Mouse (Mus musculus) ES-Bruce4 (cell line): ENCODE results near the gene Col5a1. TPM values are rescaled to one million over a fixed set of nuclear protein-coding genes. Genes with fewer than 3 reads are reported as not detected.

Experiments used
- H3K27ac ChIP-seq: 2 replicates; pipeline ENCODE4 v1.5.1; 2012; ENCODE audit warnings: low read length, inconsistent platforms; ENCODE audit not compliant: insufficient read depth
- H3K27me3 ChIP-seq: 2 replicates; pipeline ENCODE4 v1.6.1; 2012; ENCODE audit warnings: mild to moderate bottlenecking, low read length, inconsistent platforms; ENCODE audit not compliant: control insufficient read depth, poor library complexity, insufficient read depth, severe bottlenecking
- H3K36me3 ChIP-seq: 2 replicates; pipeline ENCODE4 v1.6.1; 2012; ENCODE audit warnings: inconsistent platforms, mild to moderate bottlenecking, low read length, moderate library complexity; ENCODE audit not compliant: control insufficient read depth, poor library complexity, insufficient read depth, severe bottlenecking
- H3K4me1 ChIP-seq: one replicate; pipeline ENCODE4 v1.8.1; 2011; ENCODE audit warnings: low read length; ENCODE audit not compliant: control insufficient read depth, insufficient read depth
- H3K4me3 ChIP-seq: 2 replicates; pipeline ENCODE4 v1.5.1; 2011; ENCODE audit warnings: low read depth, mild to moderate bottlenecking, low read length
- H3K9ac ChIP-seq: 2 replicates; pipeline ENCODE4 v1.6.1; 2012; ENCODE audit warnings: low read depth, mild to moderate bottlenecking, inconsistent platforms; ENCODE audit not compliant: poor library complexity, severe bottlenecking
- H3K9me3 ChIP-seq: replicated peaks from 2 replicates; pipeline ENCODE4 v1.6.1; 2012; ENCODE audit warnings: mild to moderate bottlenecking, low read length, inconsistent platforms; ENCODE audit not compliant: control insufficient read depth, poor library complexity, insufficient read depth, severe bottlenecking
- CTCF ChIP-seq: IDR thresholded peaks from one replicate; pipeline ENCODE4 v1.8.1; 2011; ENCODE audit warnings: low read depth, low read length
- EP300 ChIP-seq: IDR thresholded peaks from 2 replicates; pipeline ENCODE4 v1.6.1; 2011; ENCODE audit warnings: low read depth, low read length; ENCODE audit not compliant: insufficient read depth
- POLR2A ChIP-seq: IDR thresholded peaks from one replicate; pipeline ENCODE4 v1.8.1; 2011; ENCODE audit warnings: low read length; ENCODE audit not compliant: insufficient read depth
- polyA plus RNA-seq: library from polyadenylated mRNA; stranded (reverse); fragments of >200 nt; gene quantifications from 2 replicates; pipeline ENCODE4 v1.2.4, GENCODE M21; 2011; ENCODE audit warnings: low read depth; ENCODE audit not compliant: missing spikeins, insufficient read depth, insufficient read length

The Col5a1 gene
- polyA plus RNA-seq, 1 experiment, result 19.3 TPM

DNA sequence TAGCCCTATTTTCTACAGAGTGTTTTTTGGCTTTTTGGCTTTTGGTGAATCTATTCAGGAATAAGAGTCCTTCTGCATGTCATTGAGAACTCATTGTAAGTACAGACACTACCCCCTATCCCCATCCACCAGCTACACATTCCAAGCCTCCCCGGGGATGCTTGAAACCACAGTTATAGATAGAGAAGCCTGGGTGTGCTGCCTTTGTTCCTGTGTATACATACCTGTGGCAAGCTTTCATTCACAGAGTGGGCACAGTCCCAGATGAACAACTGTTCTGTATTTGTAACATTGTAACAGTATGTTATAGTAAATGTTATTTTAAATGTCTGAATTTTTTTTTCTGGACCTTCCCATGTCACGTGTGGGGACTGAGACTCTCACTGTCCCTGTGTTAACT lies 19.2 kb downstream of the Col5a1 start:
- no peak overlapping the region for H3K4me3 ChIP-seq
- H3K27me3 ChIP-seq, result no peaks in the 10 kb centered on the region
- TF ChIP-seq POLR2A, result no peak
- no peak for TF ChIP-seq EP300
- no peak for TF ChIP-seq CTCF
- no peaks in the 10 kb centered on the region for H3K4me1 ChIP-seq
- no peak overlapping the region for H3K9ac ChIP-seq
- no peak overlapping the region for H3K27ac ChIP-seq
- no peaks in the 10 kb centered on the region for H3K36me3 ChIP-seq
- H3K9me3 ChIP-seq, result no peaks in the 10 kb centered on the region

GRCm38 (mm10) chr2:27910501-27910900 lies 24.3 kb downstream of the Col5a1 start:
- H3K27me3 ChIP-seq, result no peaks in the 10 kb centered on the region
- H3K36me3 ChIP-seq, result no peaks in the 10 kb centered on the region
- TF ChIP-seq POLR2A, result no peak
- TF ChIP-seq EP300, result no peak
- TF ChIP-seq CTCF, result no peak
- H3K27ac ChIP-seq, result no peak overlapping the region
- H3K9ac ChIP-seq, result no peak overlapping the region
- no peak overlapping the region for H3K4me3 ChIP-seq
- no peaks in the 10 kb centered on the region for H3K9me3 ChIP-seq
- no peaks in the 10 kb centered on the region for H3K4me1 ChIP-seq

- Histone ChIP-seq H3K4me1 (no peaks in the 10 kb centered on the region), H3K9ac (no peak overlapping the region), H3K4me3 (no peak overlapping the region), H3K9me3 (no peaks in the 10 kb centered on the region), H3K36me3 (no peaks in the 10 kb centered on the region), H3K27ac (no peak overlapping the region), H3K27me3 (no peaks in the 10 kb centered on the region)
- TF ChIP-seq POLR2A (no peak), CTCF (no peak), EP300 (no peak)
Measured at GRCm38 (mm10) chr2:27912546-27913275, 26.5 kb downstream of the Col5a1 start.

DNA sequence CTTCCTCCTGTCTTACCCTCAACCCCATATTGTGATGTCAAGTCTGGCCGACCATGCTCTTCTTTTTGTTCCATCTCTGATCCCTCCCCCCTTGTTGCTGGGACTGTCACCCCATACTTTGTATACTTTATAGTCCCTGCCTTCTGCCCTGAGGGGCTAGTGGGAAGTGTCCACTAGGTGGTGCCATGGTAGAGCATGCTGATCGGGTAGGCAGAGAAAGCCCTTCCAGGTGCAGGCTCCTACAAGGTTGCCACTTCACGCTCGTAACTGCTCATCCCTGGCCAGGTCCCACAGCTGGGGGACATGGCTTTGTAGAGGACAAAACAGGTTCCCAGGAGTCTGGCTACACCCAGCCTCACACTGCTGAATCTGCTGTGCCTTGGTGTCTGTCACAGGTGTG lies 29.5 kb downstream of the Col5a1 start:
- no peaks in the 10 kb centered on the region for H3K27me3 ChIP-seq
- H3K4me3 ChIP-seq, result no peak overlapping the region
- peak; percentile 48 for TF ChIP-seq CTCF
- TF ChIP-seq POLR2A, result no peak
- no peak for TF ChIP-seq EP300
- no peaks in the 10 kb centered on the region for H3K9me3 ChIP-seq
- H3K9ac ChIP-seq, result no peak overlapping the region
- no peaks in the 10 kb centered on the region for H3K36me3 ChIP-seq
- H3K4me1 ChIP-seq, result no peaks in the 10 kb centered on the region
- H3K27ac ChIP-seq, result no peak overlapping the region

DNA sequence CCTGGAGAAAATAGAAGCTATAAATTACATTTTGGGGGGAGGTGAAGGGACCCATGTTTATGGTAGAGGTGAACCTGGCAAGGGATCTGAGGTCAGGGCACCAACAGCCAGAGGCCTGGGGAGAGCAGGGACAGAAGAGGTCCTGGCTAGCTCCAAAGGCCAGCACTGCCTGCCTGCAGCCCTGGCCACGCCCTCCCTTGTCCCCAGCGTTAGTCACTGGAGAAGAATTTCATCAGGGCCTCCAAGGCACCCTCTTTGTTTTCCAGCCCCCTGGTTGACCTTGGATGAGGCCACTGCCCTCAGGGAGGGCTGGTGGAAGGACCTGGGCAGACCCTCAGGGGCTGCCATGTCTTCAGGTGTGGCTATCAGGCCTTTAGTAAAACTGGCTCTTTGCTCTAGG lies 30.1 kb downstream of the Col5a1 start:
- TF ChIP-seq EP300 (no peak), CTCF (no peak), POLR2A (no peak)
- H3K4me3 ChIP-seq, result no peak overlapping the region
- H3K36me3 ChIP-seq, result no peaks in the 10 kb centered on the region
- no peaks in the 10 kb centered on the region for H3K9me3 ChIP-seq
- no peak overlapping the region for H3K9ac ChIP-seq
- no peaks in the 10 kb centered on the region for H3K4me1 ChIP-seq
- H3K27me3 ChIP-seq, result no peaks in the 10 kb centered on the region
- no peak overlapping the region for H3K27ac ChIP-seq

- H3K27ac ChIP-seq, result no peak overlapping the region
- no peak overlapping the region for H3K9ac ChIP-seq
- H3K36me3 ChIP-seq, result no peaks in the 10 kb centered on the region
- no peak overlapping the region for H3K4me3 ChIP-seq
- no peak for TF ChIP-seq POLR2A
- no peaks in the 10 kb centered on the region for H3K27me3 ChIP-seq
- H3K4me1 ChIP-seq, result no peaks in the 10 kb centered on the region
- no peaks in the 10 kb centered on the region for H3K9me3 ChIP-seq
Measured at GRCm38 (mm10) chr2:27917177-27917576, 31.0 kb downstream of the Col5a1 start.
